Mouse (Mus musculus) CH12.LX (cell line): ENCODE data around the gene Gm11562. TPM values are rescaled to one million over a fixed set of nuclear protein-coding genes. Genes with fewer than 3 reads are reported as not detected.
"Not testable (repeated sequence)": the region's sequence is repeated elsewhere in the genome, so short reads cannot be mapped to it uniquely, and the experiment has no call there.

Source experiments
- DNase-seq: peaks from one replicate; pipeline ENCODE4 v3.0.0-alpha.2; 2013; ENCODE audit errors: extremely low read depth
- H3K27ac ChIP-seq: 2 replicates; pipeline ENCODE4 v1.5.1; 2012; ENCODE audit warnings: low read depth, mild to moderate bottlenecking, control low read depth, moderate library complexity; ENCODE audit not compliant: insufficient read depth
- H3K27me3 ChIP-seq: replicated peaks from 2 replicates; pipeline ENCODE3; 2012; ENCODE audit warnings: inconsistent platforms
- H3K36me3 ChIP-seq, 2 experiments: replicated peaks in 1 of 2; 2 replicates each; pipeline versions ENCODE3 to v1.6.1; 2012; ENCODE audit warnings: inconsistent platforms in 1 of 2, low read length in 1 of 2, mild to moderate bottlenecking in 1 of 2, mixed read lengths in 1 of 2, moderate library complexity in 1 of 2; ENCODE audit not compliant: control insufficient read depth in 1 of 2, insufficient read depth in 1 of 2
- H3K4me1 ChIP-seq, 2 experiments: 2 replicates each; pipeline ENCODE4 v1.6.1; 2012; ENCODE audit warnings: inconsistent platforms in 1 of 2, moderate library complexity in 1 of 2; ENCODE audit not compliant: insufficient read depth in 2 of 2, control insufficient read depth in 1 of 2
- H3K4me2 ChIP-seq: 2 replicates; pipeline ENCODE4 v1.6.1; 2012; ENCODE audit warnings: low read depth, mild to moderate bottlenecking, control low read depth; ENCODE audit not compliant: poor library complexity, insufficient read depth, severe bottlenecking
- H3K4me3 ChIP-seq, 3 experiments: fragments of 150-350 bp in 1 of 3; sonication (generic) in 1 of 3; replicated peaks in 1 of 3; 2 replicates each; pipeline versions ENCODE3 to v1.5.1; 2011 to 2012; ENCODE audit warnings: low read depth in 2 of 3, low read length in 2 of 3, mild to moderate bottlenecking in 2 of 3, moderate library complexity in 2 of 3, control low read depth in 1 of 3, improper control_type of control experiment in 1 of 3, inconsistent platforms in 1 of 3, mixed read lengths in 1 of 3; ENCODE audit not compliant: poor library complexity in 1 of 3
- H3K79me2 ChIP-seq: replicated peaks from 2 replicates; pipeline ENCODE4 v1.6.1; 2012; ENCODE audit warnings: mild to moderate bottlenecking, moderate library complexity; ENCODE audit not compliant: control insufficient read depth, poor library complexity, insufficient read depth, severe bottlenecking; ENCODE audit errors: extremely low read depth
- H3K9ac ChIP-seq: 2 replicates; pipeline ENCODE4 v1.6.1; 2012; ENCODE audit warnings: low read depth, mild to moderate bottlenecking, control low read depth, moderate library complexity; ENCODE audit not compliant: insufficient read depth
- H3K9me3 ChIP-seq: replicated peaks from 2 replicates; pipeline ENCODE3; 2012; ENCODE audit warnings: low read length, inconsistent platforms, mixed read lengths
- CHD1 ChIP-seq: IDR thresholded peaks from 2 replicates; pipeline ENCODE4 v1.6.1; 2012; ENCODE audit warnings: low read depth, low read length, improper control_type of control experiment, inconsistent platforms
- E2F4 ChIP-seq: IDR thresholded peaks from 2 replicates; pipeline ENCODE4 v1.6.1; 2011; ENCODE audit warnings: low read depth, low read length, improper control_type of control experiment; ENCODE audit not compliant: insufficient replicate concordance
- EP300 ChIP-seq: IDR thresholded peaks from 2 replicates; pipeline ENCODE4 v1.6.1; 2011; ENCODE audit warnings: low read length, improper control_type of control experiment
- HCFC1 ChIP-seq: IDR thresholded peaks from 2 replicates; pipeline ENCODE4 v1.6.1; 2012; ENCODE audit warnings: low read depth, mild to moderate bottlenecking, inconsistent platforms, low read length, improper control_type of control experiment
- IRF4 ChIP-seq: IDR thresholded peaks from 2 replicates; pipeline ENCODE4 v1.6.1; 2014; ENCODE audit warnings: low read depth, mild to moderate bottlenecking, inconsistent platforms, low read length, improper control_type of control experiment
- MAFK ChIP-seq: IDR thresholded peaks from 2 replicates; pipeline ENCODE4 v1.6.1; 2011; ENCODE audit warnings: low read length, improper control_type of control experiment; ENCODE audit not compliant: insufficient replicate concordance
- MAZ ChIP-seq: IDR thresholded peaks from 2 replicates; pipeline ENCODE4 v1.6.1; 2012; ENCODE audit warnings: low read depth, mild to moderate bottlenecking, inconsistent platforms, low read length, improper control_type of control experiment, moderate library complexity
- MEF2A ChIP-seq: IDR thresholded peaks from 2 replicates; pipeline ENCODE4 v1.6.1; 2014; ENCODE audit warnings: low read depth, mild to moderate bottlenecking, inconsistent platforms, low read length, improper control_type of control experiment, borderline replicate concordance
- MYC ChIP-seq: IDR thresholded peaks from 2 replicates; pipeline ENCODE4 v1.6.1; 2011; ENCODE audit warnings: low read depth, mild to moderate bottlenecking, improper control_type of control experiment, low read length
- NELFE ChIP-seq: IDR thresholded peaks from 2 replicates; pipeline ENCODE4 v1.6.1; 2011; ENCODE audit warnings: low read depth, low read length, improper control_type of control experiment
- NRF1 ChIP-seq: IDR thresholded peaks from 2 replicates; pipeline ENCODE4 v1.6.1; 2014; ENCODE audit warnings: low read depth, mild to moderate bottlenecking, inconsistent platforms, low read length, improper control_type of control experiment, moderate library complexity
- PAX5 ChIP-seq: IDR thresholded peaks from 2 replicates; pipeline ENCODE4 v1.6.1; 2012; ENCODE audit warnings: low read length, inconsistent platforms, mixed read lengths
- POLR2A ChIP-seq: IDR thresholded peaks from 2 replicates; pipeline ENCODE4 v1.6.1; 2011; ENCODE audit warnings: low read depth, mild to moderate bottlenecking, improper control_type of control experiment, low read length
- RCOR1 ChIP-seq: conservative IDR thresholded peaks from 2 replicates; pipeline ENCODE4 v1.6.1; 2012; ENCODE audit warnings: low read depth, mild to moderate bottlenecking, inconsistent platforms, low read length, improper control_type of control experiment
- USF1 ChIP-seq: IDR thresholded peaks from 2 replicates; pipeline ENCODE4 v1.6.1; 2014; ENCODE audit warnings: low read depth, mild to moderate bottlenecking, inconsistent platforms, low read length, improper control_type of control experiment
- ZMIZ1 ChIP-seq: IDR thresholded peaks from 2 replicates; pipeline ENCODE4 v1.6.1; 2012; ENCODE audit warnings: low read depth, mild to moderate bottlenecking, inconsistent platforms, low read length, improper control_type of control experiment
- dilution Hi-C: fragments of 300-500 bp; cut with MboI; formaldehyde crosslinking; loops from 2 replicates; pipeline ENCODE4 v1.14.3; 2020; ENCODE audit warnings: low sequenced_read_pairs; ENCODE audit not compliant: extremely low pct_unique_long_range_greater_than_20kb, extremely low pct_ligation_motif_present
- in situ Hi-C: fragments of 300-500 bp; cut with MboI; formaldehyde crosslinking; loops from 3 replicates; pipeline ENCODE4 v1.14.3; 2019; ENCODE audit warnings: low sequenced_read_pairs, low pct_ligation_motif_present, low pct_unique_long_range_greater_than_20kb, mixed read lengths
- polyA plus RNA-seq: library from polyadenylated mRNA; unstranded; fragments of >175 nt; gene quantifications from 2 replicates; pipeline ENCODE4 v1.2.1, GENCODE M21; 2012; ENCODE audit warnings: low read depth; ENCODE audit not compliant: insufficient read length
- total RNA-seq, 2 experiments: library from RNA; depleted of rRNA; stranded (reverse); fragments of 300-350 nt in 1 of 2; fragments of >200 nt in 1 of 2; gene quantifications; 2 replicates each; pipeline ENCODE4 v1.2.3; 2012 to 2014

Gm11562 gene
- total and polyA plus RNA-seq, 3 experiments: not detected

- Histone ChIP-seq H3K79me2 (no peaks in the 10 kb centered on the region), H3K4me3 (no peak within 1 kb of the TSS), H3K36me3 (no peaks in the 10 kb centered on the region), H3K27ac (no peak within 1 kb of the TSS), H3K27me3 (peaks cover 76% of the 10 kb centered on the region), H3K9ac (no peak within 1 kb of the TSS), H3K4me2 (no peak within 1 kb of the TSS), H3K9me3 (peaks cover 8% of the 10 kb centered on the region), H3K4me1 (0 out of 4 replicates have a peak, but pooled peaks cover 0 to 2% of the 10 kb centered on the region in 2 experiments)
- dilution Hi-C loops: no loop called here
- in situ Hi-C loops: no loop called here
- TF ChIP-seq MYC: no peak
- TF ChIP-seq PAX5: no peak
- TF ChIP-seq EP300: no peak
- TF ChIP-seq NELFE: no peak
- no peak for TF ChIP-seq ZMIZ1
- TF ChIP-seq MEF2A: no peak
- no peak for TF ChIP-seq HCFC1
- no peak for TF ChIP-seq E2F4
- no peak for TF ChIP-seq USF1
- no peak for TF ChIP-seq NRF1
- no peak for TF ChIP-seq POLR2A
- TF ChIP-seq MAZ: no peak
- TF ChIP-seq RCOR1: no peak
- no peak for TF ChIP-seq MAFK
- no peak for TF ChIP-seq IRF4
- no peak for DNase-seq
Observed at GRCm38 (mm10) chr11:99628138-99628537, 7.9 kb upstream of the Gm11562 start, which contains the start of gene Krtap4-1. Krtap4-1 (minus strand) TSS chr11:99628238.

- no peak for DNase-seq
- Histone ChIP-seq H3K27ac (no peak within 1 kb of the TSS), H3K4me2 (no peak within 1 kb of the TSS), H3K79me2 (no peaks in the 10 kb centered on the region), H3K27me3 (peaks cover 79% of the 10 kb centered on the region), H3K4me3 (no peak within 1 kb of the TSS), H3K4me1 (no peaks in the 10 kb centered on the region), H3K36me3 (no peaks in the 10 kb centered on the region), H3K9me3 (no peaks in the 10 kb centered on the region), H3K9ac (no peak within 1 kb of the TSS)
- TF ChIP-seq RCOR1: no peak
- TF ChIP-seq CHD1: no peak
- TF ChIP-seq MAZ: no peak
- no peak for TF ChIP-seq PAX5
- no peak for TF ChIP-seq E2F4
- in situ Hi-C loops (no loop called here), dilution Hi-C loops (no loop called here)
Observed at GRCm38 (mm10) chr11:99614796-99615363, 5.4 kb downstream of the Gm11562 start, which contains the start of gene Krtap2-4. Krtap2-4 (minus strand) TSS chr11:99614846.

GRCm38 (mm10) chr11:99610089-99610488, 10.1 kb downstream of the Gm11562 start, which contains the start of gene Gm11937:
Gm11937 (minus strand) TSS chr11:99610189.
- H3K9ac ChIP-seq, dilution Hi-C loops, H3K79me2 ChIP-seq, H3K4me2 ChIP-seq, H3K4me1 ChIP-seq, in situ Hi-C loops, H3K27ac ChIP-seq, H3K9me3 ChIP-seq, DNase-seq, H3K36me3 ChIP-seq, H3K4me3 ChIP-seq: not testable (repeated sequence)
- peaks cover 76% of the 10 kb centered on the region for H3K27me3 ChIP-seq
